Comparison of ENCODE assay signal across 8 mouse cellular contexts in genomic region chr16:44695859-44696620, GRCm38 (mm10). TPM values are rescaled to one million over a fixed set of nuclear protein-coding genes. Genes with fewer than 3 reads are reported as not detected.
DNase-seq lines count a peak whose midpoint lies in the region; ATAC-seq and TF ChIP-seq lines count a peak whose summit lies in the region.

No protein-coding gene starts in this region.

- no peaks in the 10 kb centered on the region for H3K36me3 ChIP-seq in kidney, postnatal 0 days (ENCODE audit: insufficient read depth, low read length)
- H3K36me3 ChIP-seq in hindbrain, postnatal 0 days (ENCODE audit: insufficient read depth, low read length) = no peaks in the 10 kb centered on the region

- ATAC-seq in kidney, postnatal 0 days (replicated peaks; ENCODE audit: low FRiP score, low read depth) = peak; percentile 89
- ATAC-seq in hindbrain, postnatal 0 days = 0 out of 2 replicates have a peak, but pooled peaks have one; percentile 43
- no peak for ATAC-seq in granulocyte monocyte progenitor cell, adult 5-6 weeks (replicated peaks; ENCODE audit: poor library complexity, severe bottlenecking)
- no peak for ATAC-seq in erythroid progenitor cell, adult 5-6 weeks (replicated peaks; ENCODE audit: low FRiP score, poor library complexity, severe bottlenecking)

- TF ChIP-seq CTCF in kidney, postnatal 0 days (IDR thresholded peaks at IDR 0.05; ENCODE audit: low read depth) = peak; percentile 19; the same call in 1 of the 2 replicates
- TF ChIP-seq CTCF in hindbrain, postnatal 0 days (IDR thresholded peaks at IDR 0.05; ENCODE audit: low read depth) = no peak

- H3K4me2 ChIP-seq in kidney, postnatal 0 days (ENCODE audit: low read length) = no peak overlapping the region
- H3K4me2 ChIP-seq in hindbrain, postnatal 0 days (ENCODE audit: low read depth, low read length) = no peak overlapping the region

- H3K9ac ChIP-seq in kidney, postnatal 0 days (ENCODE audit: low read depth, low read length) = no peak overlapping the region
- no peak overlapping the region for H3K9ac ChIP-seq in hindbrain, postnatal 0 days (replicated peaks; ENCODE audit: low read length)

- H3K9me3 ChIP-seq in kidney, postnatal 0 days (replicated peaks; ENCODE audit: low read length) = no peaks in the 10 kb centered on the region
- H3K9me3 ChIP-seq in hindbrain, postnatal 0 days (ENCODE audit: low read length) = no peaks in the 10 kb centered on the region

- peak; percentile 50 for DNase-seq in kidney, postnatal 0 days (ENCODE audit: low spot score)
- DNase-seq in kidney, postnatal 36 days = no peak
- DNase-seq in gastrocnemius, postnatal 10 days = peak; percentile 19
- no peak for DNase-seq in hindbrain, postnatal 0 days (ENCODE audit: low spot score)
- peak; percentile 54 for DNase-seq in skeletal muscle tissue, adult 2 months (ENCODE audit: low read depth, low spot score)
- DNase-seq in adrenal gland, postnatal 14 days = no peak

- H3K27ac ChIP-seq in kidney, postnatal 0 days = peak overlapping the region; percentile 70
- H3K27ac ChIP-seq in hindbrain, postnatal 0 days = no peak overlapping the region

- 22% methylated on average over 12 of the region's 12 CpGs for WGBS in kidney, postnatal 0 days
- WGBS in hindbrain, postnatal 0 days = 43% methylated on average over 12 of the region's 12 CpGs

- 0 out of 2 replicates have a peak, but pooled peaks cover 3% of the 10 kb centered on the region for H3K4me1 ChIP-seq in kidney, postnatal 0 days (replicated peaks; ENCODE audit: insufficient read depth, low read length)
- no peaks in the 10 kb centered on the region for H3K4me1 ChIP-seq in hindbrain, postnatal 0 days (ENCODE audit: insufficient read depth, low read length)

- no peak overlapping the region for H3K4me3 ChIP-seq in kidney, postnatal 0 days (replicated peaks; ENCODE audit: low read depth, low read length)
- no peak overlapping the region for H3K4me3 ChIP-seq in hindbrain, postnatal 0 days (ENCODE audit: low read length)

- no peaks in the 10 kb centered on the region for H3K27me3 ChIP-seq in kidney, postnatal 0 days (ENCODE audit: insufficient read depth, low read length)
- no peaks in the 10 kb centered on the region for H3K27me3 ChIP-seq in hindbrain, postnatal 0 days (ENCODE audit: insufficient read depth, low read length)

RNA-seq across cellular contexts. Expression of gene Nepro, which starts 28.1 kb away (rescaled TPM):
- 5.1 and 5.3 TPM in 2 replicates for polyA plus RNA-seq in kidney, postnatal 0 days (2015; fragmentation: Nextera tagmentation; extraction: Ambion mirVana)
- 1 to 10 TPM; 4.4 to 5.6 TPM for total RNA-seq in gastrocnemius, postnatal 10 days (2021)
- 3.3 and 3.5 TPM in 2 replicates for total RNA-seq in hindbrain, postnatal 0 days (2014; rRNA removed)
- 3.2 TPM in 2 replicates for polyA plus RNA-seq in hindbrain, postnatal 0 days (2015; fragmentation: Nextera tagmentation; extraction: Ambion mirVana)
- total RNA-seq in adrenal gland, postnatal 14 days (2021) = 9.2 and 10.8 TPM in 2 replicates
- 10.0 and 18.7 TPM in 2 replicates for total RNA-seq in granulocyte monocyte progenitor cell, adult 5-6 weeks (2014; fragmentation: Nextera tagmentation)
- total RNA-seq in granulocyte monocyte progenitor cell, adult 5-6 weeks (2017) = 16.9 and 22.4 TPM in 2 replicates
- total RNA-seq in erythroid progenitor cell, adult 5-6 weeks (2015; ENCODE audit: low replicate concordance) = 3.6 and 3.8 TPM in 2 replicates
- total RNA-seq in erythroid progenitor cell, adult 5-6 weeks (2017; ENCODE audit: low replicate concordance) = 2.6 and 3.7 TPM in 2 replicates

RNA-seq across cellular contexts. Expression of gene Gtpbp8, which starts 50.1 kb away (rescaled TPM):
- 30.5 and 30.6 TPM in 2 replicates for polyA plus RNA-seq in kidney, postnatal 0 days (2015; fragmentation: Nextera tagmentation; extraction: Ambion mirVana)
- total RNA-seq in gastrocnemius, postnatal 10 days (2021) = 10 to 100 TPM; 13.0 to 13.2 TPM
- total RNA-seq in hindbrain, postnatal 0 days (2014; rRNA removed) = 22.4 and 22.9 TPM in 2 replicates
- 32.2 and 33.5 TPM in 2 replicates for polyA plus RNA-seq in hindbrain, postnatal 0 days (2015; fragmentation: Nextera tagmentation; extraction: Ambion mirVana)
- 19.0 and 20.1 TPM in 2 replicates for total RNA-seq in adrenal gland, postnatal 14 days (2021)
- 13.5 and 26.5 TPM in 2 replicates for total RNA-seq in granulocyte monocyte progenitor cell, adult 5-6 weeks (2014; fragmentation: Nextera tagmentation)
- total RNA-seq in granulocyte monocyte progenitor cell, adult 5-6 weeks (2017) = 9.0 and 15.9 TPM in 2 replicates
- total RNA-seq in erythroid progenitor cell, adult 5-6 weeks (2015; ENCODE audit: low replicate concordance) = 4.2 and 5.0 TPM in 2 replicates
- total RNA-seq in erythroid progenitor cell, adult 5-6 weeks (2017; ENCODE audit: low replicate concordance) = 3.5 and 5.0 TPM in 2 replicates

Comparison
In these comparisons a context has a peak if more than half of its experiments do, and no peak if none do; other contexts are left out.
1. DNase-seq: peak in kidney, postnatal 0 days (single experiment), gastrocnemius, postnatal 10 days (single experiment) and skeletal muscle tissue, adult 2 months (single experiment); none in kidney, postnatal 36 days (0 of 2), hindbrain, postnatal 0 days (single experiment) and adrenal gland, postnatal 14 days (single experiment).
2. ATAC-seq: peak in kidney, postnatal 0 days (single experiment) and hindbrain, postnatal 0 days (single experiment); none in granulocyte monocyte progenitor cell, adult 5-6 weeks (single experiment) and erythroid progenitor cell, adult 5-6 weeks (single experiment).